Mouse (Mus musculus) midbrain, embryonic 15.5 days (tissue): ENCODE results near the gene Trio. TPM values are rescaled to one million over a fixed set of nuclear protein-coding genes. Genes with fewer than 3 reads are reported as not detected.

Source experiments
- ATAC-seq: fragments of 200-750 bp; cut with Nextera tagmentation; replicated peaks from 2 replicates; pipeline ENCODE4 v1.8.0; 2017; ENCODE audit warnings: moderate TSS enrichment
- H3K27ac ChIP-seq: fragments of 300-500 bp; sonication (generic); 2 replicates; pipeline ENCODE4 v1.5.1; 2015; ENCODE audit warnings: mild to moderate bottlenecking, inconsistent platforms
- H3K27me3 ChIP-seq: fragments of 300-500 bp; sonication (generic); replicated peaks from 2 replicates; pipeline ENCODE4 v1.6.1; 2015; ENCODE audit warnings: inconsistent platforms
- H3K36me3 ChIP-seq: fragments of 300-500 bp; sonication (generic); replicated peaks from 2 replicates; pipeline ENCODE4 v1.6.1; 2015; ENCODE audit warnings: inconsistent platforms
- H3K4me1 ChIP-seq: fragments of 300-500 bp; sonication (generic); 2 replicates; pipeline ENCODE4 v1.6.1; 2015; ENCODE audit warnings: inconsistent platforms
- H3K4me2 ChIP-seq: fragments of 300-500 bp; sonication (generic); 2 replicates; pipeline ENCODE4 v1.6.1; 2015; ENCODE audit warnings: inconsistent platforms, mild to moderate bottlenecking, moderate library complexity
- H3K4me3 ChIP-seq: fragments of 300-500 bp; sonication (generic); 2 replicates; pipeline ENCODE4 v1.5.1; 2015; ENCODE audit warnings: mild to moderate bottlenecking, inconsistent platforms
- H3K9ac ChIP-seq: fragments of 300-500 bp; sonication (generic); 2 replicates; pipeline ENCODE4 v1.6.1; 2015; ENCODE audit warnings: mild to moderate bottlenecking, inconsistent platforms
- H3K9me3 ChIP-seq: fragments of 300-500 bp; sonication (generic); 2 replicates; pipeline ENCODE4 v1.6.1; 2016; ENCODE audit warnings: inconsistent platforms
- WGBS: fragments of 180-500 bp; shearing (Covaris S2); methylation state at CpG from one replicate; pipeline ENCODE4 v1.1.7; 2015; ENCODE audit warnings: mixed read lengths; 5-methylcytosine and 5-hydroxymethylcytosine counted together
- polyA plus RNA-seq: library from polyadenylated mRNA; unstranded; fragments of >200 nt; fragmentation: Nextera tagmentation; extraction: Ambion mirVana; gene quantifications from 2 replicates; pipeline ENCODE4 v1.2.1, GENCODE M21; 2015

The Trio gene
- polyA plus RNA-seq, 1 experiment from 2014 or later, result 42.9 TPM

DNA sequence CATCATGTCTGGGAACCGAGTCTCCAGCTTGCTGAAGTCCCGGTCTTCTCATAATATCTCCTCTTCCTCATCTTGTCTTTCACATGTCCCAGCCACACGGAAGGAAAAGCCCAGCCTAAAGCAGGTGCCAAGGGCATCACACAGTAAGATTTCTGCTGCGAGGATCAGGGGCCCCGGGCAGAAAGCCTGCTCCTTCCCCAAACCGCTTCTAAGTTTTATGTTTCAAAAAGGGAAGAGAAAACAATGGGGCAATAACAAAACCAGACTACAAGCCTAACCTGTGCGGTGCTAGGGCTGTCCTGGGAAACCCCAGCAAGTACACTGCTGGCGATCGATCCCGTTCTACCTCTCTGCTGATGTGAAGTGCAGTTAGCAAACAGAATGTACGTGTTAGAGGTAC lies 162.7 kb downstream of the Trio start:
- no peak overlapping the region for H3K4me3 ChIP-seq
- H3K36me3 ChIP-seq, result 0 out of 2 replicates have a peak, but pooled peaks cover 3% of the 10 kb centered on the region
- peaks cover 6% of the 10 kb centered on the region for H3K4me1 ChIP-seq
- H3K9ac ChIP-seq, result no peak overlapping the region
- H3K27me3 ChIP-seq, result no peaks in the 10 kb centered on the region
- H3K9me3 ChIP-seq, result no peaks in the 10 kb centered on the region
- H3K27ac ChIP-seq, result no peak overlapping the region; the same call in 1 of the 2 replicates
- ATAC-seq, result no peak
- no peak overlapping the region for H3K4me2 ChIP-seq
- 90% methylated on average over 11 of the region's 11 CpGs for WGBS

- no peak overlapping the region for H3K9ac ChIP-seq
- H3K4me3 ChIP-seq, result no peak overlapping the region
- peaks cover 3% of the 10 kb centered on the region; the same call in 1 of the 2 replicates for H3K36me3 ChIP-seq
- H3K27ac ChIP-seq, result no peak overlapping the region
- no peak for ATAC-seq
- no peaks in the 10 kb centered on the region for H3K4me1 ChIP-seq
- H3K27me3 ChIP-seq, result no peaks in the 10 kb centered on the region
- 94% methylated on average over 14 of the region's 14 CpGs for WGBS
- H3K9me3 ChIP-seq, result no peaks in the 10 kb centered on the region
- H3K4me2 ChIP-seq, result no peak overlapping the region
These were observed 165.2 kb downstream of the Trio start for GRCm38 (mm10) chr15:27860439-27860838.

DNA sequence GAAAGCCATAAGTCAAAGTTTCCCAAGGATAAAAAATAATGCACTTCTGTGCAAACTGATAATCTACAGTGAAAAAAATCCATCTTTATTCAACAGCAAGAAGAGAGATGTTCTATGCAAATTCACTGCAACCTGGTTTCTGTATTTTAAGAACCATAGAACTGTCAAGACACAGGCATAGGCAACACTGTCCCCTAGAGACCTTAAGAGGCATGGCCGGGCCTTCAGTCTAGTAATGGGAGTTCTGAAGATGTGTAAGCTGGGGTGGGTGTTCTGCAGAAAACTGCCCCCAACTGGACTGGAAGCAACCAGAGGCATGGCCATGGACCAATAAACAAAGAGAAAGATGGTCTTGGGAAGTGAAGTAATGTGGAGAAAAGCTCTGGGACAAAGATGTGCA lies 166.1 kb downstream of the Trio start:
- H3K27me3 ChIP-seq, result no peaks in the 10 kb centered on the region
- no peaks in the 10 kb centered on the region for H3K9me3 ChIP-seq
- peaks cover 5% of the 10 kb centered on the region for H3K36me3 ChIP-seq
- no peak overlapping the region for H3K9ac ChIP-seq
- no peaks in the 10 kb centered on the region for H3K4me1 ChIP-seq
- H3K4me2 ChIP-seq, result no peak overlapping the region
- 77% methylated on average over 1 of the region's 1 CpGs for WGBS
- ATAC-seq, result no peak
- no peak overlapping the region for H3K4me3 ChIP-seq
- H3K27ac ChIP-seq, result no peak overlapping the region

- no peak overlapping the region for H3K4me2 ChIP-seq
- H3K4me3 ChIP-seq, result no peak overlapping the region
- 82% methylated on average over 6 of the region's 6 CpGs for WGBS
- H3K9ac ChIP-seq, result no peak overlapping the region
- H3K4me1 ChIP-seq, result no peaks in the 10 kb centered on the region
- H3K27ac ChIP-seq, result no peak overlapping the region
- H3K36me3 ChIP-seq, result peaks cover 9% of the 10 kb centered on the region
- no peak for ATAC-seq
- no peaks in the 10 kb centered on the region for H3K9me3 ChIP-seq
- no peaks in the 10 kb centered on the region for H3K27me3 ChIP-seq
These were observed 166.5 kb downstream of the Trio start for GRCm38 (mm10) chr15:27859115-27859514.

GRCm38 (mm10) chr15:27858179-27858819 lies 167.3 kb downstream of the Trio start:
- 90% methylated on average over 7 of the region's 7 CpGs for WGBS
- Histone ChIP-seq H3K9me3 (no peaks in the 10 kb centered on the region), H3K27me3 (no peaks in the 10 kb centered on the region), H3K4me1 (no peaks in the 10 kb centered on the region), H3K9ac (no peak overlapping the region), H3K36me3 (peaks cover 17% of the 10 kb centered on the region), H3K4me2 (no peak overlapping the region), H3K4me3 (no peak overlapping the region), H3K27ac (no peak overlapping the region)
- no peak for ATAC-seq

- WGBS, result 87% methylated on average over 7 of the region's 7 CpGs
- Histone ChIP-seq H3K9me3 (no peaks in the 10 kb centered on the region), H3K4me1 (no peaks in the 10 kb centered on the region), H3K27ac (no peak overlapping the region), H3K27me3 (no peaks in the 10 kb centered on the region), H3K9ac (no peak overlapping the region), H3K4me2 (no peak overlapping the region), H3K36me3 (peaks cover 19% of the 10 kb centered on the region), H3K4me3 (no peak overlapping the region)
- ATAC-seq, result no peak
These were observed 168.4 kb downstream of the Trio start for GRCm38 (mm10) chr15:27857242-27857641.

DNA sequence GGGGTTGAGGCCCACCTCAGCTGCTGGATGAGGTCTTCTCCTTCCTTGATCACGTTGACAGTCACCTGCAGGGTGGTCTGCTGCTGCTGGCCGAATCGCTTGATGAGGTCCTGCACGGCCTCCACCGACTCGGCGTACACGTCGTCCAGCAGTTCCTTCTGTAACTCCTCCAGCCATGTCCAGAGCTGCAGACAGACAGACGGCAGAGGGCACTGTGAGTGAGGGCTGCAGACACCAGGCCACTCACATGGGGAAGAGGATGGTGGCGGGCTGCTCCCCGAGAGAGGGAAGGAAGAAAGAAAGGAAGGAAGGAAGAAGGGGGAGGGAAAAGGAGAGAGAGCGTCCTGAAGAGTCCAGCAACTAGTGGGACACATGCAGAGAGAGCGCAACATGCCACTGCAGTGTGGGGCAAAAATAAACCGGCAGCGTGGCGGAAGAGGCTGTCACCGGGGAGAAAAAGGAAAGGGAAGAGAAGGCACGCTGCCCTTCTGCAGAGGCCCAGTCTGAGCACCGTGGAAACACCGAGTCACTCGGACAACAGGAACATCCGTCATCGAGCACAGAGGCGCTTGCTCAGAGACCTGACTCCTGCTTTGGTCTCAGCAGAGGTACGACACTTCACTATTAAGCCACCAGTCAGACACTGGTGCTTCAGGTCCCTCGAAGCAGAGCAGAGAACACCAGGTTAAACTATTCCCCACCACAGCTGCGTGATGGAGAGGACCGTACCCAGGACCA lies 169.4 kb downstream of the Trio start:
- Histone ChIP-seq H3K9ac (no peak overlapping the region), H3K27ac (no peak overlapping the region), H3K4me2 (no peak overlapping the region), H3K4me1 (no peaks in the 10 kb centered on the region), H3K36me3 (peaks cover 26% of the 10 kb centered on the region), H3K27me3 (no peaks in the 10 kb centered on the region), H3K9me3 (no peaks in the 10 kb centered on the region), H3K4me3 (no peak overlapping the region)
- WGBS, result 69% methylated on average over 29 of the region's 29 CpGs
- no peak for ATAC-seq

DNA sequence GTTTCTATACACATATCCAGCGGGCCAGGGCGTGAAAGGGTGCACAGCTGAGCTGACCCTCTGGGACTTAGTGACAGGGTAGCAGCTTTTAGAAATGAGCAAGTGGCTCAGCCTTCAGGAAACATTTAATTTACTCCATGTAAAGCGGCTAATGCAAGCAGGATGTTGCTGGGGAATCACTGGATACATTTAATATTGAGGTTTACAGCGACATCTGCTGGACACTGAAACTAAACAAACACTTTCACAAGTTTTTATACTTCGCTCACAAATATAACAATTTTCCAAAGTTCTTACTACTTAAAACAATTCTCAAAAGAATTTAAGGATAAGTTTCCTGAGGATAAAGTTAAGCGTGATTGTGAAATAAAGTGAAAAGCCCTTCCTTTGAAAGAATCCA lies 174.3 kb downstream of the Trio start:
- H3K4me2 ChIP-seq, result no peak overlapping the region
- ATAC-seq, result peak; percentile 24; the same call in 1 of the 2 replicates
- 81% methylated on average over 6 of the region's 6 CpGs for WGBS
- H3K36me3 ChIP-seq, result peaks cover 40% of the 10 kb centered on the region
- H3K27ac ChIP-seq, result no peak overlapping the region
- no peak overlapping the region for H3K9ac ChIP-seq
- H3K9me3 ChIP-seq, result no peaks in the 10 kb centered on the region
- H3K4me3 ChIP-seq, result no peak overlapping the region
- no peaks in the 10 kb centered on the region for H3K4me1 ChIP-seq
- H3K27me3 ChIP-seq, result no peaks in the 10 kb centered on the region

DNA sequence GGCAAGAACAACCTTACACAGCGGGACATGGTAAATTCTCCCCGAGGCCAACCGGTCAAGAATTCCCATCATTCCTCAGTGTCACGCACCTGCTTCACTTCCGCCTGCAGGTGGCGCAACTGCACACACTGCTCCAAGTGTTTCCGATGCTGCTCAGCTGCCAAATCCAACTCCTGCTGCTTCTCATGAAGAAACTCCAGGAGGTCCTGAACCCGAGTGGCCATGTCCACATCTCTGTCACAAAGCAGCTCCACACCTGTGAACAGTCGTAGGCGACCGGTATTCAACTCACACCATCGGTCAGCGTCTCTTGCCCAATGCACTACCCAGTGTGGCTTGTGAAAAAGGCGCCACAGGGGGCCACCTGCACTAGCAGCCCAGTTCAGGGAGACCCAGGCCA lies 174.7 kb downstream of the Trio start:
- H3K4me3 ChIP-seq, result no peak overlapping the region
- H3K9me3 ChIP-seq, result no peaks in the 10 kb centered on the region
- H3K4me2 ChIP-seq, result no peak overlapping the region
- no peak overlapping the region for H3K27ac ChIP-seq
- H3K9ac ChIP-seq, result no peak overlapping the region
- H3K4me1 ChIP-seq, result no peaks in the 10 kb centered on the region
- H3K36me3 ChIP-seq, result peaks cover 40% of the 10 kb centered on the region
- peak; percentile 28; the same call in 1 of the 2 replicates for ATAC-seq
- no peaks in the 10 kb centered on the region for H3K27me3 ChIP-seq
- WGBS, result 84% methylated on average over 14 of the region's 14 CpGs

- Histone ChIP-seq H3K4me1 (no peaks in the 10 kb centered on the region), H3K36me3 (peaks cover 44% of the 10 kb centered on the region), H3K9ac (no peak overlapping the region), H3K27me3 (no peaks in the 10 kb centered on the region), H3K9me3 (no peaks in the 10 kb centered on the region), H3K4me2 (no peak overlapping the region), H3K4me3 (no peak overlapping the region), H3K27ac (no peak overlapping the region)
- 89% methylated on average over 4 of the region's 4 CpGs for WGBS
- no peak for ATAC-seq
These were observed 175.7 kb downstream of the Trio start for GRCm38 (mm10) chr15:27849910-27850309.

DNA sequence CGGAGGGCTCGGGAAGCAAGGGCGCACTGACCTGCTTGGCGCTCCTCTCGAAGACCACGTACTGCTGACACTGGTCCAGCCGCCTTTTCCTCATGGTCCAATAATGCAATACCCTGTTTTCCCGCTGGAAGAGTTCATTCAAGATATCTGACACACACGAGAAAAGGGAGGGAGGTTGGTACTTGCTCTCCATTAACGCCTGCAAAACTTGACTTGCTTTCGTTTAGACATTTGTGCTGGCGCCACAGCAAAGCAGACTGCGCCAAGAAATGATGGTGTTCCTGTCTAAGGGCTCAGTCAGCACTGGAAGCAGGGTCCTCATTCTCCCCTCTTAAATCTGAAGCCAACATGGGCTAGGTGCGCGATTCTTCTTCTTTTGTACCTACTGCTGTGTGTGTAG lies 184.0 kb downstream of the Trio start:
- no peaks in the 10 kb centered on the region for H3K9me3 ChIP-seq
- no peak for ATAC-seq
- H3K4me2 ChIP-seq, result no peak overlapping the region
- 90% methylated on average over 15 of the region's 15 CpGs for WGBS
- no peak overlapping the region for H3K4me3 ChIP-seq
- peaks cover 10% of the 10 kb centered on the region for H3K36me3 ChIP-seq
- H3K27ac ChIP-seq, result no peak overlapping the region
- H3K4me1 ChIP-seq, result no peaks in the 10 kb centered on the region
- no peak overlapping the region for H3K9ac ChIP-seq
- no peaks in the 10 kb centered on the region for H3K27me3 ChIP-seq

DNA sequence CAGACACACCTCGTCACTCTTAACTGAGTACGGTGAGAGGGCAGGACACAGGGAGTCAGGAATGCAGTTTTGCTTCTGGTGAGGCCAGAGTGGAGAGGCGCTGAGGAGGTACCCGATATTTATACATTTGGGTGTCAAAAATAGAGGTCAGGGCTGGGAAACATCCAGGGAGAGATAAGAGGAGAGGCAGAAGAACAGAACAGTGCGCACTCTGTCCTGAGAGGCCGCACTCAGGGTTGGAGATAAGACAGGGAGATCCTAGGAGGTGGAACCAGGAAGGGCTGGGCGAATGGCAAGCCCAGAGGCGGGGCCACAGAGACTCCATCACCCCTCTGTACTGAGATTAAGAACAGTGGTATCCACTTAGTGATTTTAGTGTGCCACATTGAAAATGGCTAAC lies 185.1 kb downstream of the Trio start:
- H3K4me2 ChIP-seq, result no peak overlapping the region
- no peak for ATAC-seq
- H3K9me3 ChIP-seq, result no peaks in the 10 kb centered on the region
- no peaks in the 10 kb centered on the region for H3K4me1 ChIP-seq
- no peaks in the 10 kb centered on the region for H3K27me3 ChIP-seq
- H3K27ac ChIP-seq, result no peak overlapping the region
- H3K4me3 ChIP-seq, result no peak overlapping the region
- peaks cover 10% of the 10 kb centered on the region for H3K36me3 ChIP-seq
- H3K9ac ChIP-seq, result no peak overlapping the region
- 93% methylated on average over 8 of the region's 8 CpGs for WGBS

DNA sequence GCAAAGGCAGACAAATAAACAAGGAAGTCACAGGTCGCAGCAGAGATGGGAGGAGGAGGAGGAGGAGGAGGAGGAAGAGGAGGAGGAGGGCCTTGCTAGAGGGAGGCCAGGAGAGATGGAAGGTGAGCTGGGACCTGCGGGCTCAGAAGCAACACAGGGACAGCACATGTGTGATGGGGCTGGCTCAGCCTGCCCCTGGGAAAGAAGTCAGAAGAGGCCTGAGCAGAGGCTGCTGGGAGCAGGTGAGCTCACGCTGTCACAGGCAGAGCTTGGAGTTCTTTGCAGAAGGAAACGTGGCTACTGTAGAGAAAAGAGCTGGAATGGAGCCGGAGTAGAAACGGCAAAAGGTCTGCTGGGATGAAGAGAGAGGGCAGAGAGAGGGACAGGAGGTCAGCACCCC lies 185.5 kb downstream of the Trio start:
- no peak for ATAC-seq
- Histone ChIP-seq H3K27ac (no peak overlapping the region), H3K4me2 (no peak overlapping the region), H3K27me3 (no peaks in the 10 kb centered on the region), H3K9me3 (no peaks in the 10 kb centered on the region), H3K4me1 (no peaks in the 10 kb centered on the region), H3K9ac (no peak overlapping the region), H3K36me3 (peaks cover 8% of the 10 kb centered on the region), H3K4me3 (no peak overlapping the region)
- WGBS, result 80% methylated on average over 6 of the region's 6 CpGs
